Mouse (Mus musculus) spleen, postnatal 10 days (tissue): ENCODE measurements around the gene Tlcd1.

ENCODE experiments used
- DNase-seq, 2 experiments: peaks; one replicate each; pipeline ENCODE4 v3.0.0; 2021 to 2022; ENCODE audit warnings: low spot score in 2 of 2

Gene Tlcd1

DNA sequence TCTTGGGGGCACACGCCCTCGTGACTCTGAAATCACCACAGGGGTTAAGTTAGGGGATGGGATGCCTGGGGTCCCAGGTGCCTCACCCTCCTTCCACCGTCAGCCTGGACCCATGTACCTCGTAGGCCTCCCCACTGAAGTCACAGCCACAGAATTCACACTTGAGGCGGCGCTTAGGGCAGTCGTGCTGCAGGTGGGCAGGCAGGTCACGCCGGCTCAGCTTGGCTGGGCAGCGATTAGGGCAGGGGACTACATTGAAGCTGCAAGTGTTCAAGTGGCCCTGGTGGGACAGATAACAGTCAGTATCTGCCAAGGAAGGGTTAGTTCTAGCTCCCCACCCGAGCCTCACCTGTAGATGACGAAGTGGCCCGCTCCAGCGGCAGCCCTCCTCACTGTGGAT is 15.3 kb upstream of the Tlcd1 start:
- no peak for DNase-seq

DNA sequence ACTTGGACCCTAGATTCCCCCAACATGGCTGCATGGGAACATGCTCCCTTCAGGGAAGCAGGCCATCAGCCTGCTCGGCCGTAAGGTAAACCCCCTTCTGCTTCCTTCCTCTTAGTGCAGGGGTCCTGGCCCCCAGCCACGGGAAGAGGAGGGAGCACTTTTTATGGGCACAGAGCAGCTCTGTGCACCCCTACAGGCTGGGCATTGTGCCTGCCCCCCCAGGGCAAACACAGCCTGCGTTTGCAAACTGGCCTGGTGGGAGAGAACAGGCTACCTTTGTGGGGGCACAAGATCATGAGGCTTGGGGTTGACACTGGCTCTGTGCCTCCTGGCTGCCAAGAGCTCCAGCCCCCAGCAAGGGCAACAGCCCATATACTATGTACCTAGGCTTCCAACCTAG is 14.5 kb upstream of the Tlcd1 start:
- no peak for DNase-seq

DNA sequence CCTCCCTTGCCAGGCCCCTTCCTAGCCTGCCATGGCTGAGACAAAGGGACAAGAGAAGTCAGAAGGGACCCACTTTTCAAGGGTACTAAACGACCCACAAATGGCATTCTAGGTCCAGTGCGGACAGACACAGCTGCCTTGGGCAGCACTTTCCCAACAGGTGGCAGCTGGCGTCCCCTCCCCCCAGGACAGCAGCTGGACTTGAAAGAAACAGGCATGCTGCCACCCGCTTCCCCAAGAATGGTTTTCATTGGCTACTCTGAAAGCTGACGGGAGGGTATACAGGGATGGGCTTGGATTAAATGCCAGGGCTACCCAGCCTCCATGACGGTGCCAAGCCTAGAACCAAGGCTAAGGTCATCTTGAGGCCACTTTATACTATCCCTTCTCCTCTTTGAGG is 14.0 kb upstream of the Tlcd1 start:
- peak; percentile 27 to 28 for DNase-seq

GRCm38 (mm10) chr11:78163045-78163444 is 13.5 kb upstream of the Tlcd1 start:
- DNase-seq = peak in 1 of 2 experiments; percentile 17

DNA sequence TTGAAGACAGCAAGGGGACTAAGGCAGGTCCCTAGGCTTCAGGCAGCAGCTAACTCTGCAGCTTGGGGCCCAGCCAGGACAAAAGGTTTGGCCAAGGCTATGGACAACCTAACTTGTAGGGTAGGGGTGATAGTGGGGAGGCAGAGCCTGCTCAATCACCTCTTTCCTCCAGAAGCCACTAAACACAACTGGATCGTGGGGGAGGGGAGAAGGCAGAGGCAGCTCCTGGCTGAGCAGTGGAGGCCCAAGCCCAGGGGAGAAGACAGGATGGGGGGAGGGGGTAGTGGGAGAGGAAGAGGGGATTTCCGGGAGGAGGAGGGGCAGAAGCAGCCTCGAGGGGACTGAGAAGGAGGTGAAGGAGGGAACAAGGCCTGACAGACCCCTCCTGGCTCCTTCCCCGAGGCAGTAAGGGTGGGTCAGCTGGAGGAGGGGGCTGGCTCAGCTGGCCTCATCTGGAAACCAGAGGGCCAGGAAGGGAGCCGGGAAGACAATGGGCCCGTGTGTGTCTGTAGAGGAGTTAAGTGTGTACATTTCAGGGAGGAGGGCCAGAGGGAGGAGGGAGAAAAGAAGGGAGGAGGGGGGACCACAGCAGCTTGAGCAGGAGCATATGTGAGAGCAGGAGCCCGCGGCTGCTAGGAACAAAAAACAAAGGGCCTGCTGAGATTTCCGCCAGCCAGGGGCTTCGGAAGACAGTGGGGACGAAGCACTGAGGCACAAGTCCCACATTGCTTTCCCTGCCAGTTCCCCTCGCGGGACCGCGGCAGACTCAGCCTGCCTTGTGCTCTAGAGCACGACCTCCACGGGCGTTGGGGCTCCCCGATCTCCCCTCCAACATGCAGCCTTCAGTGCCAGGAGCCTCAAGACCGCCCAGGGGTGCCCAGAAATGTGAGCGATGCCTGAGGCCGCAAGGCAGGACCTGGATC is 12.6 kb upstream of the Tlcd1 start:
- DNase-seq = peak; percentile 56 to 67

- DNase-seq = no peak
Observed at GRCm38 (mm10) chr11:78164604-78164923, 11.9 kb upstream of the Tlcd1 start.

DNA sequence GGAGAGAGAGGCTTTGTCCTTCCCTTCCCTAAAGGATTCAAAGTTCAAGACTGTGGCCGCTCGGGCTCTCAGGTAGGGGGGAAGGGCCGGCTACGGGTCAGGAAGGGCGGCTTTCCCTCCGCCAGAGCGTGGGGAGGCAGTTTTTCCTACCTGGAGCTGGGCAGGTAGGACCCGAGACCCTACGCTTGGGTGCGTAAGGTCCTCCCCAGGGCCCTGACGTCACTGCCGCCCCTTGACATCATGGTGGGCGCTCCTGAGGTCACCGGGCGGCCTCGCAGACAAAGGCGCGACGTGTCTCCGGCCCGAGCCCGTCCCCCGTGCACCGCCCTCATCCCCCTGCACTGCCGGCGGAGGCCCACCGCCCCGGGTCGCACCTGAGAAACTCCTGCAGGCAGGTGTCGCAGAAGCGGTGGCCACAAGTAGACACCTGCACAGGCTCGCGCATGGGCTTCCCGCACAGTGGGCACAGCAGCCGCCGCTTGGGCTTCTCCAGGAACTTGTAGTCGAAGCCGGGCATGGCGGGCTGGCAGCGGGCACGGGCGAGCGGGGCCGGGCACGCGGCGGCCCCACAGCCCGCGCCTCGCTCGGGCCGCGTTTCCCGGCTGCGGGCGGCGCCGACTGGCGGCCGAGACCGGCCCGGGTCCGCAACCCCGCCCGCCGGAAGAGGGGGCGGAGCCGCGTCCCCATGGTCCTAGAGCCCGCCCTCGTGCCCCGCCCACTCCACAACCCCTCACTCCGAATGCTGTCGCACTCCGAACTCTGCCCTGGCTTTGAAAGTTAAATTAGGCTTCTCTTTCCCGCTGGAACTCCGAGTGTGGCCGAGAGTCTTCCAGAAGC is 11.4 kb upstream of the Tlcd1 start, which contains the start of gene Traf4:
TSS of gene Traf4 (minus strand) at position 666 of the 837 bp plus-strand sequence.
- peak; percentile 86 to 90 for DNase-seq

DNA sequence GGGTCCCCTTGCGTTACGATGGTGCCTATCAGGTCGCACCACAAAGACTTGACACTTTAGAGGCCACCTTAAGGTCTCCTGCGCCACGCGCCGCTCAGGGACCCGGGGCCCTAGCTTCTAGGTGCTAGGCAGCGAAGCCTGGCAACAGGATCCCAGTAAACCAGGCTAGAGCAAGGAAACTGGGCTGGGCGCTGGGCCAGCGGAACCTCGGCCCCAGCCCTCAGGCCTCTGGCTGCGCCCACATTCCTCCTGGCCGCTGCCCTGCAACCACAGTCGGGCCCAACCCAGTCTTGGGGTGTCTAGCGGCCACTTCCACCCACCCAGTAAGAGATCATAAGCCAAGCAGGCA is 10.8 kb upstream of the Tlcd1 start:
- DNase-seq = no peak

DNA sequence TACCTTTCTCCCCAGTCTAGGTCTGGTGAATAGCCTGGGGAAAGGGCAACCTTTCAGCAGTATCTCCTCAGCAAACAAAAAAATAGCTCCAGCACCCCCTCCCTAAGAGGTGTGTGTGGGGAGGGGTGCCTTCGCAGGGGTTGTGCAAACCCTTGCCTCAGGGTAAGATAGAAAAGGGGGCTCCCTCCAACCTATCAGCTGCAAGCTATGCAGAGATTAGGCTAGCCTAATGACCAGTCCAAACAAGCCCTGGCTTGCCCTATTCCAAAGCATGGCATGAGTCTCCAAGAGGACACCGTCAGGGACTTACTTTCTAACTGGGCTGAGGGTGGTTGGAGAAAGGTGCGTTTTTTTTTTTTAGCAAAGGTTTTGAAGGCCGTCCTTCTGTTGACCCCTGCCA is 10.3 kb upstream of the Tlcd1 start:
- no peak for DNase-seq

- DNase-seq = no peak
Observed at GRCm38 (mm10) chr11:78166640-78167039, 9.9 kb upstream of the Tlcd1 start.

DNA sequence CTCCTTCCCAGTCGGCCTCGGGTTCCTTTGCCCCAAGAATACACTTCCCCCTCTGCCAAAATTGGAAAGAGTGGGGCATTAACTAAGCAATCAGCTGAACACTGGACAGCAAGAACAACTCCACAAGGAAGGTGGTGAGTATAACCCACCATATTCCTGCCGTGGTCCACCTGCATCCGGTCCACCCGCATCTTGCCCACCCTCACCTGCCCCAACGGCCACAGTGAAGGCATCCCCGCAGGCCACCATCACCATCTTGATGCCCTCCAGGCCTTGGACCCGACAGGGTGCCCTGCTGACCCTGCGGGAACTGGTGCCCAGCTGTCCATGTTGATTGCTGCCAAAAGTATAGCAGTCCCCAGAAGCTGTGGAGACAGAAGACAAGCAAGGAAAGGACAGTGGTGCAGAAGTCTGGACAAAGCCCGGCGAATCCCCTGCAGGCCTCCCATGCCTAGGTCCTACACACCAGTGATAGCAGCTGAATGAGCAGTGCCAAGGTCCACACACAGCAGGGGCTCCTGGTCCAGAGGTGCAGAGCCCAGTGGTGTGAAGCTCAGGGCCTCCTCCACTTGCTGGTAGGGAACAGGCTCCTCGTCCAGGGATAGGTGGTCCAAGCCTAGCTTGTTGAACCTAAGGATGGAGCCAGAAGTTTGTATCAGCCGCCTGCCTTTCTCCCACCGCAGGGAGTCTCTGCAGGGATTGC is 9.1 kb upstream of the Tlcd1 start:
- DNase-seq = no peak

DNA sequence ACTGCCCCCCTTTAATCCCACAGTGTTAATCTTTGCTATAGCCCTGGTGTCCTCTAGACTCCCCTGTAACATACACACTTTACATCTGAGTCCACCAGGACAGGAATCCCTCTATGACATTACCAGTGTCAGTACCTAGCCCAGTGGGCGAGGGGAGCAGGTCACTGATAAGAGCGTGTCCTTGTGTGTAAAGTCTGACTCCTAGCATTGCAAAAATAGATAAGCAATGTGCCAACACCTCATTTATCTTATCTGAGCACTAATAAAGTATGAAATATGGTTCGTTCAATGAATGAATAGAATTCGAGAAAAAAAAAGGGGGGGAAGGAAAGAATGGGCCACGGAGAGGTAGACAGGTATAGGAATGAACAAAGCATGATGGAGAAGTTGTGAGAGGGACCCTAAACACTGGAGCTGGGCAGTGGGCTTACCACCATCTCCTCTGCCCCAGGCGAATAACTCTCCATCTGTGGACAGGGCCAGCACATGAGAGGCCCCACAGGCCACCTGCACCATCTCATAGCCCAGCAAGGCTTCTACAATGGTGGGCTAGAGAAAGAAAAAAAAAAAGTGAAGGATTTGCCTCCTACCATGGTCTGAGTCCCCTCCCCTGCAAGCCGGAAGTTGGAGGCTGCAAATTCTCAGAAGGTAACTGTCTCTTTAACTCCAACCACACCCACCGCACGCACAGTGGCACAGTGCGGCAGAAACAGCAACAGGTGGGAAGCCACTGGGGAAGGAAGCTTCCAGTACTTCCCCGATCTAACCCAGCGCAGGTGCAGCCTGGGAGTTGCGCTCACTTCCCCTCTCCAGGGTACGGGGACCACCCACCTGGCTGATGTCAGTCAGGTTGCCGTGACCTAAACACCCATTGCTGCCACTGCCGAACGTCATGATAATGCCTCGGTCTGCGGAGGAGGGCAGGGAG is 7.7 kb upstream of the Tlcd1 start:
- peak in 1 of 2 experiments; percentile 75 for DNase-seq

DNA sequence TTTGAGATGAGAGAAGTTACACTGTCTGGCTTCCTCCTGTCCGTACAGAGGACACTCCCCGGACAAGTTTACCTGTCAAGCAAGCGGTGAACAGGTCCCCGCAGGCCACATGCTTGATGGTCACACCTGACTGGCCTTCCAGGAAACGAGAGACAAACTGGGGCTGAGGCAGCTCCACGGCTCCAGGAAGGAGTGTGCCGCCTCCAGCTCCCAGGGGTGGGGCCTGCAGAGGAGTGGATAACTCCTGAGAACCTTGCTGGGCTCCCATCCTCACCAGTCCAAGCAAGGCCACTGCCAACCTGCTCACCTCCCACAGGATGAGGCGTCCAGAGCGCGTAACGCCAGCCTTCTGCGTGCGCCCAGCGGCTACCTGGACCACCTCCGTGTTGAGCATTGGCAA is 6.2 kb upstream of the Tlcd1 start:
- DNase-seq = no peak

DNA sequence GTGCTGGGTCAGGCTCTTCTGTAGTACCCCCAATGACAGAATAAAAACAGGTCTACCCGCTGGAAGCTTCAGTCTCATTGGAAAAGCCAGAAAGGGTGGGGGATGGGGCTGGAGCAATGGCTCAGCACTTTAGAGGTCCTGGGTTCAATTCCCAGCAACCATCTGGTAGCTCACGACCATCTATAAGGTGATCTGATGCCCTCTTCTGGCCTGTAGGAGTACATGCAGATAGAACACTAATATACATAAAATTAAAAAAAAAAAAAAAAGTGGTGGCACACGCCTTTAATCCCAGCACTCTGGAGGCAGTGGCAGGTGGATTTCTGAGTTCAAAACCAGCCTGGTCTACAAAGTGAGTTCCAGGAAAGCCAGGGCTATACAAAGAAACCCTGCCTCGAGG is 5.2 kb upstream of the Tlcd1 start:
- no peak for DNase-seq

GRCm38 (mm10) chr11:78172034-78172747 is 4.3 kb upstream of the Tlcd1 start:
- DNase-seq = peak; percentile 30 to 60

DNA sequence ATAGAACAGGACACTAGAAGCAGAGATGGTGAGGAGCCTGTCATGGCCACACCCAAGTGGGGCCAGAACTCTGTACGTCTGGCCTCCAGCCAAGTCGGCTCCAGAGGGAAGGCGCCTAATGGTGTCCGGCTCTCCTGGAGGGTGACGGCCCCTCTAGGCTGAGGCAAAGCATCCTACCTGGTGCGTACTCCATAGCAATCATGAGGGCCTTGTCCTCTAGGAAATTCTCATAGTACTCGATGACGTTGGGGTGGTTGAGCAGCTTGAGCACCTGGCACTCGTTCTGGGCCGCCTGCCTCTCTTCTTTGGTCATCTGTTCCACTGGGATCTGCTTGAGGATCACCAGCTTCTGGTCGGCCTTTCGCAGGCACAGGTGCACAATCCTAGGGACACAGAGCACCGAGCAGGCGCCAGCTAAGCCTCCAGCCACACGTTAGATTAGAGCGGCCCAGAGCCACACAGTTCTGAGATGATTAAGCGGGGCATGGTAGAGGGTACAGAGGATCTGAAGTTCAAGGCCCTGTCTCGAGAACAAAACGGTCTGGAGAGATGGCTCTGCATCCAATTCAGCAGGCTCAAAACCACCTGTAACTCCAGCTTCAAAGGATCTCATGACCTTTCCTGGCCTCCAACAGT is 3.6 kb upstream of the Tlcd1 start:
- peak; percentile 17 to 32 for DNase-seq

DNA sequence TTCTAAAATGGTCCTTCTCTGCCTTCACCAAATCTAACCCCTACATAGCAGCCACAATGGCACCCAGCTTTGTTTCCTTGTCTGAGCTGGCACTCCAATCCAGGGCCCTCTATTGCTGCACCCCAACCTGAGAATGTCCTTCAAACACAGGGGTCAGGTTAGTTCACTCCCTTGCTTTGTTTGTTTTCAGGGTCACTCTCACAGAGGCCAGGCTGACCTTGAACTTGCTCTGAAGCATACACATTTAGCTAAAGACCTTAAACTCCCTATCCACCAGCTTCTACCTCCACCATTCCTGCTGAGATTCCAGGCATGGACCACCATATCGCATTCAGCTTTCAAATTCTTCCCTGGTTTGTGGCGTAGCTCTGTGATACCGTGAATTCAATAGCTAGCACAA is 2.0 kb upstream of the Tlcd1 start:
- peak in 1 of 2 experiments; percentile 12 for DNase-seq

GRCm38 (mm10) chr11:78175771-78176401 is 625 bp upstream of the Tlcd1 start:
- no peak for DNase-seq

- peak in 1 of 2 experiments; percentile 47 for DNase-seq
Observed at GRCm38 (mm10) chr11:78176905-78177331, 407 bp downstream of the Tlcd1 start.
